Mouse (Mus musculus) gastrocnemius, postnatal 4 days (tissue): ENCODE results near the gene Rs1. TPM values are rescaled to one million over a fixed set of nuclear protein-coding genes. Genes with fewer than 3 reads are reported as not detected.
"Not testable (repeated sequence)": the region's sequence is repeated elsewhere in the genome, so short reads cannot be mapped to it uniquely, and the experiment has no call there.

Experiments
- DNase-seq, 2 experiments: peaks; one replicate each; pipeline ENCODE4 v3.0.0; 2021 to 2022; ENCODE audit warnings: low spot score in 2 of 2, mixed read lengths in 2 of 2
- long read RNA-seq, 2 experiments: library from polyadenylated mRNA; stranded (forward); transcript quantifications; one replicate each; pipeline ENCODE4 v2.0.0; 2021
- total RNA-seq, 2 experiments: library from RNA; stranded (reverse); gene quantifications; 2 replicates each; pipeline ENCODE4 v1.2.3; 2021

Gene Rs1
- not detected for total RNA-seq
- long read RNA-seq, experiment 1: 0 reads
- long read RNA-seq, experiment 2: 0 reads

- DNase-seq: no peak
These were observed at the start of gene Rs1 for GRCm38 (mm10) chrX:160767713-160768112. Gene Rs1 (plus strand): TSS chrX:160768013.

- DNase-seq: no peak
These were observed 32.2 kb upstream of the Rs1 start, which contains the start of gene Ppef1 for GRCm38 (mm10) chrX:160735650-160736049. Gene Ppef1 (minus strand): TSS chrX:160735765.

- no peak for DNase-seq
These were observed 22.4 kb upstream of the Rs1 start for GRCm38 (mm10) chrX:160745399-160745798.

- DNase-seq: no peak
These were observed 19.2 kb upstream of the Rs1 start for GRCm38 (mm10) chrX:160748653-160749052.

- no peak for DNase-seq
These were observed 17.0 kb upstream of the Rs1 start for GRCm38 (mm10) chrX:160750808-160751207.

GRCm38 (mm10) chrX:160765389-160766232 is 2.2 kb upstream of the Rs1 start:
- peak; percentile 84 to 87 for DNase-seq

- no peak for DNase-seq
These were observed 1.6 kb upstream of the Rs1 start for GRCm38 (mm10) chrX:160766233-160766616.

- not testable (repeated sequence) for DNase-seq
These were observed 1.8 kb downstream of the Rs1 start for GRCm38 (mm10) chrX:160769622-160770021.

- DNase-seq: no peak
These were observed 5.2 kb downstream of the Rs1 start for GRCm38 (mm10) chrX:160773033-160773432.

- no peak for DNase-seq
These were observed 14.5 kb downstream of the Rs1 start for GRCm38 (mm10) chrX:160782276-160782675.

- no peak for DNase-seq
These were observed 27.1 kb downstream of the Rs1 start for GRCm38 (mm10) chrX:160794920-160795319.

GRCm38 (mm10) chrX:160804409-160805150 is 36.8 kb downstream of the Rs1 start:
- no peak for DNase-seq

- no peak for DNase-seq
These were observed 40.4 kb downstream of the Rs1 start for GRCm38 (mm10) chrX:160808226-160808625.

Other genes starting within 250 kb of the Rs1 start
- gene Ppef1, start 32.2 kb upstream of the Rs1 start, total RNA-seq: not detected
- under 1 TPM in 1 of 2 experiments, not detected in 1; 0.18 TPM for gene Gja6, start 139.0 kb downstream of the Rs1 start, total RNA-seq
- gene Cdkl5, start 226.7 kb downstream of the Rs1 start, total RNA-seq: 1 to 10 TPM; 2.2 to 2.8 TPM